Mouse (Mus musculus) spleen, adult 2 months (tissue): ENCODE measurements around the gene Abr.

Experiments
- CTCF ChIP-seq: fragments of 200-500 bp; IDR thresholded peaks from 2 replicates; pipeline ENCODE4 v1.5.1; 2011; ENCODE audit warnings: mild to moderate bottlenecking, inconsistent platforms; ENCODE audit not compliant: insufficient read depth, insufficient read length, insufficient replicate concordance; ENCODE audit errors: extremely low read depth
- POLR2A ChIP-seq: fragments of 200-500 bp; IDR thresholded peaks from 2 replicates; pipeline ENCODE4 v1.6.1; 2011; ENCODE audit warnings: low read depth, low read length, inconsistent platforms

- no peak for TF ChIP-seq CTCF
- no peak for TF ChIP-seq POLR2A
Observed at GRCm38 (mm10) chr11:76445459-76445858, 176.7 kb downstream of the Abr start.
